Mouse (Mus musculus) erythroblast, embryonic 14.5 days (primary cell): ENCODE data around the gene Dedd. TPM values are rescaled to one million over a fixed set of nuclear protein-coding genes. Genes with fewer than 3 reads are reported as not detected.
"Not testable (repeated sequence)": the region's sequence is repeated elsewhere in the genome, so short reads cannot be mapped to it uniquely, and the experiment has no call there.

ENCODE experiments used
- H3K27me3 ChIP-seq: 2 replicates; pipeline ENCODE4 v1.6.1; 2012; ENCODE audit warnings: inconsistent platforms; ENCODE audit not compliant: control insufficient read depth
- H3K36me3 ChIP-seq: 2 replicates; pipeline ENCODE4 v1.6.1; 2012; ENCODE audit warnings: mild to moderate bottlenecking, inconsistent platforms; ENCODE audit not compliant: control insufficient read depth
- H3K4me1 ChIP-seq: 2 replicates; pipeline ENCODE4 v1.6.1; 2012; ENCODE audit warnings: inconsistent platforms; ENCODE audit not compliant: control insufficient read depth
- H3K4me3 ChIP-seq: replicated peaks from 2 replicates; pipeline ENCODE3; 2012; ENCODE audit warnings: moderate library complexity, mild to moderate bottlenecking, inconsistent platforms
- H3K9me3 ChIP-seq: 2 replicates; pipeline ENCODE4 v1.6.1; 2012; ENCODE audit warnings: low read length, inconsistent platforms, mixed read lengths; ENCODE audit not compliant: control insufficient read depth
- GATA1 ChIP-seq: IDR thresholded peaks from 2 replicates; pipeline ENCODE4 v1.6.1; 2012; ENCODE audit warnings: low read length, inconsistent platforms, mixed read lengths
- TAL1 ChIP-seq: IDR thresholded peaks from 3 replicates; pipeline ENCODE4 v1.6.1; 2012; ENCODE audit warnings: low read length, inconsistent platforms, mixed read lengths
- polyA plus RNA-seq: library from polyadenylated mRNA; stranded (reverse); fragments of >175 nt; gene quantifications from 2 replicates; pipeline ENCODE4 v1.2.3, GENCODE M21; 2012

Gene Dedd
- polyA plus RNA-seq, 1 experiment, result 1.6 TPM

GRCm38 (mm10) chr1:171298226-171298625 lies 30.7 kb upstream of the Dedd start:
- Histone ChIP-seq H3K4me1 (peaks cover 16% of the 10 kb centered on the region), H3K36me3 (no peaks in the 10 kb centered on the region), H3K4me3 (no peak overlapping the region), H3K9me3 (peaks cover 2% of the 10 kb centered on the region; the same call in 1 of the 2 replicates), H3K27me3 (peaks cover 45% of the 10 kb centered on the region)
- TF ChIP-seq TAL1 (no peak), GATA1 (no peak)

- not testable (repeated sequence) for H3K4me3 ChIP-seq, H3K4me1 ChIP-seq, H3K9me3 ChIP-seq, H3K36me3 ChIP-seq
- H3K27me3 ChIP-seq, result peaks cover 35% of the 10 kb centered on the region
These were observed 22.8 kb upstream of the Dedd start for GRCm38 (mm10) chr1:171306157-171306556.

GRCm38 (mm10) chr1:171309321-171309720 lies 19.6 kb upstream of the Dedd start:
- Histone ChIP-seq H3K36me3 (no peaks in the 10 kb centered on the region), H3K4me1 (no peaks in the 10 kb centered on the region), H3K4me3 (no peak overlapping the region), H3K9me3 (no peaks in the 10 kb centered on the region), H3K27me3 (peaks cover 31% of the 10 kb centered on the region)
- TF ChIP-seq GATA1 (no peak), TAL1 (no peak)

GRCm38 (mm10) chr1:171319748-171320147 lies 9.2 kb upstream of the Dedd start:
- H3K4me3 ChIP-seq, result no peak overlapping the region
- TF ChIP-seq GATA1 (no peak), TAL1 (no peak)

GRCm38 (mm10) chr1:171320151-171320550 lies 8.8 kb upstream of the Dedd start:
- H3K4me3 ChIP-seq, result no peak overlapping the region
- TF ChIP-seq TAL1, result no peak
- no peak for TF ChIP-seq GATA1
- H3K9me3 ChIP-seq, result no peaks in the 10 kb centered on the region
- peaks cover 12% of the 10 kb centered on the region for H3K36me3 ChIP-seq
- H3K27me3 ChIP-seq, result peaks cover 7% of the 10 kb centered on the region; the same call in 1 of the 2 replicates
- H3K4me1 ChIP-seq, result peaks cover 5% of the 10 kb centered on the region

More at GRCm38 (mm10) chr1:171319748-171320147, 9.2 kb upstream of the Dedd start:
- peaks cover 9% of the 10 kb centered on the region for H3K36me3 ChIP-seq
- peaks cover 5% of the 10 kb centered on the region for H3K4me1 ChIP-seq
- no peaks in the 10 kb centered on the region for H3K9me3 ChIP-seq
- peaks cover 7% of the 10 kb centered on the region; the same call in 1 of the 2 replicates for H3K27me3 ChIP-seq

GRCm38 (mm10) chr1:171321415-171321814 lies 7.5 kb upstream of the Dedd start:
- H3K9me3 ChIP-seq, result no peaks in the 10 kb centered on the region
- H3K36me3 ChIP-seq, result peaks cover 24% of the 10 kb centered on the region
- TF ChIP-seq TAL1, result no peak
- TF ChIP-seq GATA1, result no peak
- peaks cover 15% of the 10 kb centered on the region for H3K4me1 ChIP-seq
- no peak overlapping the region for H3K4me3 ChIP-seq
- H3K27me3 ChIP-seq, result peaks cover 7% of the 10 kb centered on the region; the same call in 1 of the 2 replicates

- Histone ChIP-seq H3K27me3 (peaks cover 7% of the 10 kb centered on the region; the same call in 1 of the 2 replicates), H3K4me3 (no peak overlapping the region), H3K9me3 (no peaks in the 10 kb centered on the region), H3K36me3 (peaks cover 25% of the 10 kb centered on the region), H3K4me1 (peaks cover 17% of the 10 kb centered on the region)
- TF ChIP-seq TAL1, result no peak
- no peak for TF ChIP-seq GATA1
These were observed 6.9 kb upstream of the Dedd start for GRCm38 (mm10) chr1:171322012-171322411.

- peaks cover 40% of the 10 kb centered on the region for H3K4me1 ChIP-seq
- H3K4me3 ChIP-seq, result no peak overlapping the region
- H3K36me3 ChIP-seq, result peaks cover 27% of the 10 kb centered on the region
These were observed 3.4 kb upstream of the Dedd start for GRCm38 (mm10) chr1:171325571-171325970.

GRCm38 (mm10) chr1:171326588-171326987 lies 2.4 kb upstream of the Dedd start:
- H3K36me3 ChIP-seq, result peaks cover 27% of the 10 kb centered on the region
- H3K4me3 ChIP-seq, H3K9me3 ChIP-seq, H3K27me3 ChIP-seq: not testable (repeated sequence)
- peaks cover 46% of the 10 kb centered on the region for H3K4me1 ChIP-seq

More at GRCm38 (mm10) chr1:171325571-171325970, 3.4 kb upstream of the Dedd start:
- Histone ChIP-seq H3K27me3 (no peaks in the 10 kb centered on the region), H3K9me3 (no peaks in the 10 kb centered on the region)
- TF ChIP-seq TAL1 (no peak), GATA1 (no peak)

GRCm38 (mm10) chr1:171328244-171328643 lies 701 bp upstream of the Dedd start:
- H3K36me3 ChIP-seq, result peaks cover 34% of the 10 kb centered on the region
- H3K4me3 ChIP-seq, result peak overlapping the region; percentile 99
- TF ChIP-seq TAL1 (no peak), GATA1 (no peak)
- no peaks in the 10 kb centered on the region for H3K9me3 ChIP-seq
- H3K27me3 ChIP-seq, result no peaks in the 10 kb centered on the region
- peaks cover 48% of the 10 kb centered on the region for H3K4me1 ChIP-seq
